Mouse (Mus musculus): ENCODE measurements around the gene Fut2.

GRCm38 (mm10) chr7:45701607-45702006 is 35.4 kb upstream of the Fut2 start:
- TF ChIP-seq TAL1 (IDR thresholded peaks at IDR 0.05; ENCODE audit: low read length) = no peak
- no peak for TF ChIP-seq GATA1 (IDR thresholded peaks at IDR 0.05; ENCODE audit: low read length)
